Mouse (Mus musculus) mouse trophoblast stem cell (cell line): ENCODE measurements around the gene Cenpo.

Source experiments
- in situ Hi-C, 2 experiments: fragments of 300-500 bp; cut with MseI, MboI; formaldehyde crosslinking; loops; 2 replicates in 1 of 2; 3 replicates in 1 of 2; pipeline ENCODE4 v1.15.1; 2025

The Cenpo gene

GRCm38 (mm10) chr12:4199271-4199670 is 34.8 kb downstream of the Cenpo start:
- in situ Hi-C loops: no loop called here

GRCm38 (mm10) chr12:4198702-4199101 is 35.4 kb downstream of the Cenpo start:
- in situ Hi-C loops: no loop called here

- in situ Hi-C loops: no loop called here
Observed at GRCm38 (mm10) chr12:4194643-4195042, 39.5 kb downstream of the Cenpo start.

GRCm38 (mm10) chr12:4193025-4193740 is 40.9 kb downstream of the Cenpo start:
- in situ Hi-C loops: no loop called here

GRCm38 (mm10) chr12:4192514-4192913 is 41.6 kb downstream of the Cenpo start:
- in situ Hi-C loops: no loop called here

- in situ Hi-C loops: no loop called here
Observed at GRCm38 (mm10) chr12:4189060-4189447, 45.0 kb downstream of the Cenpo start.

- in situ Hi-C loops: no loop called here
Observed at GRCm38 (mm10) chr12:4188171-4189059, 45.7 kb downstream of the Cenpo start.

- in situ Hi-C loops: no loop called here
Observed at GRCm38 (mm10) chr12:4184648-4185047, 49.4 kb downstream of the Cenpo start.

GRCm38 (mm10) chr12:4180507-4180906 is 53.6 kb downstream of the Cenpo start:
- in situ Hi-C loops: no loop called here

- in situ Hi-C loops: no loop called here
Observed at GRCm38 (mm10) chr12:4179671-4180233, 54.3 kb downstream of the Cenpo start.

GRCm38 (mm10) chr12:4178839-4179238 is 55.3 kb downstream of the Cenpo start:
- in situ Hi-C loops: no loop called here

GRCm38 (mm10) chr12:4173108-4173790 is 60.8 kb downstream of the Cenpo start:
- in situ Hi-C loops: no loop called here

- in situ Hi-C loops: no loop called here
Observed at GRCm38 (mm10) chr12:4169622-4170021, 64.5 kb downstream of the Cenpo start.

- in situ Hi-C loops: no loop called here
Observed at GRCm38 (mm10) chr12:4169058-4169457, 65.0 kb downstream of the Cenpo start.

- in situ Hi-C loops: no loop called here
Observed at GRCm38 (mm10) chr12:4166970-4167369, 67.1 kb downstream of the Cenpo start.

GRCm38 (mm10) chr12:4162886-4163285 is 71.2 kb downstream of the Cenpo start:
- in situ Hi-C loops: no loop called here

- in situ Hi-C loops: no loop called here
Observed at GRCm38 (mm10) chr12:4160322-4160721, 73.8 kb downstream of the Cenpo start.

GRCm38 (mm10) chr12:4158868-4159632 is 75.0 kb downstream of the Cenpo start:
- in situ Hi-C loops: no loop called here

- in situ Hi-C loops: no loop called here
Observed at GRCm38 (mm10) chr12:4158179-4158578, 75.9 kb downstream of the Cenpo start.

- in situ Hi-C loops: no loop called here
Observed at GRCm38 (mm10) chr12:4157466-4157865, 76.6 kb downstream of the Cenpo start.

GRCm38 (mm10) chr12:4151969-4152368 is 82.1 kb downstream of the Cenpo start:
- in situ Hi-C loops: no loop called here
